Mouse (Mus musculus): ENCODE measurements around the gene Gm973. TPM values are rescaled to one million over a fixed set of nuclear protein-coding genes. Genes with fewer than 3 reads are reported as not detected.
A peak's percentile ranks its signal among the peaks of the same experiment; 100 is the strongest.

Gm973 gene
- polyA plus RNA-seq, 1 experiment from 2014 or later, result 11.5 TPM

- Histone ChIP-seq H3K27ac (ENCODE audit: low read depth, low read length) (no peak overlapping the region), H3K4me3 (ENCODE audit: low read length) (peak overlapping the region; percentile 6; the same call in 1 of the 2 replicates), H3K27me3 (replicated peaks; ENCODE audit: control insufficient read depth, insufficient read depth, low read length) (peaks cover 2% of the 10 kb centered on the region; the same call in 1 of the 2 replicates), H3K4me1 (ENCODE audit: control insufficient read depth, insufficient read depth, low read depth, low read length) (peaks cover 15% of the 10 kb centered on the region), H3K9me3 (ENCODE audit: control insufficient read depth, low read length) (no peaks in the 10 kb centered on the region), H3K36me3 (ENCODE audit: control insufficient read depth, insufficient read depth, low read length) (no peaks in the 10 kb centered on the region), H3K4me2 (ENCODE audit: low read length) (peak overlapping the region; percentile 42), H3K9ac (ENCODE audit: low read depth, low read length) (no peak overlapping the region)
- no peak for ATAC-seq
- WGBS, result 7% methylated on average over 10 of the region's 10 CpGs
Observed at GRCm38 (mm10) chr1:59487651-59488051, 28.4 kb upstream of the Gm973 start.

DNA sequence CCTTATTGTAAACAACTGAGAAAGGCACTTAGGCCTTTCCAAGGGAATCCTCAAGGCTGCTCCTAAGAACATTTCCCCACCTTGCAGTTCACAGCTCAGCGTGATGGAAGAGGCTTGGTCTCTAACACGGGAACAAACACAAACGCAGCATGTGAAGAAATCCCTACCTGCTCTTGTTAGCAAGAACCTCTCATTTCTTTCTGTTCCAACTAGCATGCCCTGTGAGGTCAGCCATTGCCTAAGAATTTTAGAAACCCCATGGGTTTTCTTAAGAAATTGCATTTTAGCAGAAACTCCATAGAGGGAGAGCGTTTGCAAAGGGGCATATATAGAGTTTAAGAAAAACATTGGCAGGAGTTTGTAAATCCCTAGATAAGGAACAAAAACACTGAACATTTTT lies 27.6 kb upstream of the Gm973 start:
- no peak overlapping the region for H3K4me2 ChIP-seq (ENCODE audit: low read length)
- 57% methylated on average over 4 of the region's 4 CpGs for WGBS

DNA sequence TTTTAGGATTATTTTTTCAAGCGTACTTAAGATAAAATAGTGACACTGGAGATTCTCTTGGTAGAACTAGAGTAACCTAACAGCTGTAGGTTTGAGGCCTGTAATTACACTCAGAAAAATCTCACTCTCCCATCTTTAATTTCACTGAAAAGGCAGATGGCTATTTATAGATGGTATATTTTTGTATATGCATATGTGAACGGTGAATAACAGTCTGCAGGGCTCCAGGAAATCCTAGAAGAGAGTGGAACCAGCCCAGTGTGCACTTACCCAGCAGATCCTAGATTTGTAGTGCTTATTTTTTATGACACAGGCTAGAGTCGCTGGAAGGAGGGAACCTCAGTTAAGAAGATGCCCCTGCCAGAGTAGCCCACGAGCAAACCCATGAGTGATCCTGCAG lies 27.1 kb upstream of the Gm973 start:
- H3K4me3 ChIP-seq (ENCODE audit: low read length), result no peak overlapping the region
- H3K9me3 ChIP-seq (ENCODE audit: control insufficient read depth, low read length), result no peaks in the 10 kb centered on the region
- no peak for ATAC-seq
- peaks cover 5% of the 10 kb centered on the region for H3K4me1 ChIP-seq (ENCODE audit: control insufficient read depth, insufficient read depth, low read depth, low read length)
- no peak overlapping the region for H3K4me2 ChIP-seq (ENCODE audit: low read length)
- no peaks in the 10 kb centered on the region for H3K36me3 ChIP-seq (ENCODE audit: control insufficient read depth, insufficient read depth, low read length)
- no peaks in the 10 kb centered on the region; the same call in 1 of the 2 replicates for H3K27me3 ChIP-seq (replicated peaks; ENCODE audit: control insufficient read depth, insufficient read depth, low read length)
- no peak overlapping the region for H3K27ac ChIP-seq (ENCODE audit: low read depth, low read length)
- H3K9ac ChIP-seq (ENCODE audit: low read depth, low read length), result no peak overlapping the region
- WGBS, result 59% methylated on average over 4 of the region's 4 CpGs

More for the DNA sequence above, 27.6 kb upstream of the Gm973 start:
- Histone ChIP-seq H3K36me3 (ENCODE audit: control insufficient read depth, insufficient read depth, low read length) (no peaks in the 10 kb centered on the region), H3K4me1 (ENCODE audit: control insufficient read depth, insufficient read depth, low read depth, low read length) (peaks cover 7% of the 10 kb centered on the region), H3K27me3 (replicated peaks; ENCODE audit: control insufficient read depth, insufficient read depth, low read length) (peaks cover 1% of the 10 kb centered on the region; the same call in 1 of the 2 replicates), H3K27ac (ENCODE audit: low read depth, low read length) (no peak overlapping the region), H3K9ac (ENCODE audit: low read depth, low read length) (no peak overlapping the region), H3K9me3 (ENCODE audit: control insufficient read depth, low read length) (no peaks in the 10 kb centered on the region), H3K4me3 (ENCODE audit: low read length) (no peak overlapping the region)
- ATAC-seq, result no peak

DNA sequence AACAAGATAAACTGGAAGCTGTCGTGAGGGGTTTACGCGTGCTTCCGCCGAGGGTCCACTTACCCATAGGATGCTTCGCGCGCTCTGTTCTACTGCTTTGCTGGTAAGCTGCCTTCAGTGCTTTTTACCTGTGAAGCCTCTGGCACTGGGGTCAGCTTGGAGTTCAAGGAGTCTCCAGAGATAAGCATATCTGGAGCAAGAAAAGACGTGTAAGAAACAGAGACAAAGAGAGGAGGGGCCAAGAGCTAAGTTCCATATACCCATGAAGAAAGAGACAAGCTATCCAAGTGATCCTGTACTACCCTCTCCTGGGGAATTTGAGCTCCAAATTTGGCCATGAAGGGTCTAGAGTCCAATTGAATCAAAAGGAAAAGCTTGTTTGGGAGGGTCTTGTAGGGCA lies 24.5 kb upstream of the Gm973 start:
- H3K4me3 ChIP-seq (ENCODE audit: low read length), result no peak overlapping the region
- H3K27me3 ChIP-seq (replicated peaks; ENCODE audit: control insufficient read depth, insufficient read depth, low read length), result no peaks in the 10 kb centered on the region
- no peak overlapping the region for H3K4me2 ChIP-seq (ENCODE audit: low read length)
- no peaks in the 10 kb centered on the region for H3K9me3 ChIP-seq (ENCODE audit: control insufficient read depth, low read length)
- WGBS, result 88% methylated on average over 9 of the region's 9 CpGs
- H3K27ac ChIP-seq (ENCODE audit: low read depth, low read length), result no peak overlapping the region
- H3K9ac ChIP-seq (ENCODE audit: low read depth, low read length), result no peak overlapping the region
- ATAC-seq, result no peak
- no peaks in the 10 kb centered on the region for H3K36me3 ChIP-seq (ENCODE audit: control insufficient read depth, insufficient read depth, low read length)
- peaks cover 5% of the 10 kb centered on the region for H3K4me1 ChIP-seq (ENCODE audit: control insufficient read depth, insufficient read depth, low read depth, low read length)

DNA sequence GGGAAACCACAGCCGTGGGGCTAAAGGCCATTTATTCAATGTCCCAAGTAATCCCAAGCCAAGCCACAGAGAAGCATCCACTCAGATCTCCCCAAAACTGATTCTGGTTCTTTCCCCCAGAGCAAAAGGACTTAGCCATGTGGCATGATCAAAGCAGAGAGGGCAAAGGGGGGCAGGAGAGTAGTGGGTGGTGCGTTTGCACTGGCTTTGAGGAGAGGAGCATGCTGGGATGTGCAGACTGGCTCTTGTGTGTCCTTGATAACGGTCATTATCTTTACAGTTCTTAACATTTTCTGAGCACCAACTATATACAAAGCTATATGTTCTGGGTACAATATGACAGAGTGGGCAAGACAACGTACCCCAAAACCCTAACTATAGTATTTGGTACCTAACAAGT lies 23.6 kb upstream of the Gm973 start:
- H3K9me3 ChIP-seq (ENCODE audit: control insufficient read depth, low read length), result no peaks in the 10 kb centered on the region
- no peaks in the 10 kb centered on the region for H3K36me3 ChIP-seq (ENCODE audit: control insufficient read depth, insufficient read depth, low read length)
- WGBS, result 76% methylated on average over 4 of the region's 4 CpGs
- no peak for ATAC-seq
- no peak overlapping the region for H3K4me3 ChIP-seq (ENCODE audit: low read length)
- H3K4me2 ChIP-seq (ENCODE audit: low read length), result no peak overlapping the region
- H3K27ac ChIP-seq (ENCODE audit: low read depth, low read length), result no peak overlapping the region
- no peaks in the 10 kb centered on the region for H3K27me3 ChIP-seq (replicated peaks; ENCODE audit: control insufficient read depth, insufficient read depth, low read length)
- no peak overlapping the region for H3K9ac ChIP-seq (ENCODE audit: low read depth, low read length)
- H3K4me1 ChIP-seq (ENCODE audit: control insufficient read depth, insufficient read depth, low read depth, low read length), result peaks cover 5% of the 10 kb centered on the region

DNA sequence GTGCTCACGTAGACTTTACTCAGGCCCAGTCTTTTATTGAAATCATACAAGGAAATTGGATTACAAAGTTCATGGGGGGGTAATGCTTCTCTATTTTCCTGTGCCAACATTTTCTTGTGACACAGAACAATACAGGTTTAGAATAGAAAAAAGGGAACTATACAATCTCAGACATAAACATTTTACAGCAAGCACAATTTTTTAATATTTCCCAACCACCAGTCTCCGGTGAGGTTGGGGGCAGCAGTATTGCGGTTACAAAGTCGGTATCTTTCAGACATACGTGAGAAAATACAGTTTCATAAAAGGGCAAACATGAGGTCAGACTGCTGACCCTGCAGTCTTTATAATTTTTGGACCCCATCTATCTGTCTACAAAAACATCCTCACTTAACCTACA lies 20.1 kb upstream of the Gm973 start:
- H3K9me3 ChIP-seq (ENCODE audit: control insufficient read depth, low read length), result no peaks in the 10 kb centered on the region
- H3K27ac ChIP-seq (ENCODE audit: low read depth, low read length), result no peak overlapping the region
- no peak for ATAC-seq
- no peak overlapping the region for H3K9ac ChIP-seq (ENCODE audit: low read depth, low read length)
- WGBS, result 94% methylated on average over 5 of the region's 5 CpGs
- no peak overlapping the region for H3K4me3 ChIP-seq (ENCODE audit: low read length)
- no peaks in the 10 kb centered on the region for H3K27me3 ChIP-seq (replicated peaks; ENCODE audit: control insufficient read depth, insufficient read depth, low read length)
- H3K4me2 ChIP-seq (ENCODE audit: low read length), result no peak overlapping the region
- H3K4me1 ChIP-seq (ENCODE audit: control insufficient read depth, insufficient read depth, low read depth, low read length), result no peaks in the 10 kb centered on the region
- no peaks in the 10 kb centered on the region for H3K36me3 ChIP-seq (ENCODE audit: control insufficient read depth, insufficient read depth, low read length)

DNA sequence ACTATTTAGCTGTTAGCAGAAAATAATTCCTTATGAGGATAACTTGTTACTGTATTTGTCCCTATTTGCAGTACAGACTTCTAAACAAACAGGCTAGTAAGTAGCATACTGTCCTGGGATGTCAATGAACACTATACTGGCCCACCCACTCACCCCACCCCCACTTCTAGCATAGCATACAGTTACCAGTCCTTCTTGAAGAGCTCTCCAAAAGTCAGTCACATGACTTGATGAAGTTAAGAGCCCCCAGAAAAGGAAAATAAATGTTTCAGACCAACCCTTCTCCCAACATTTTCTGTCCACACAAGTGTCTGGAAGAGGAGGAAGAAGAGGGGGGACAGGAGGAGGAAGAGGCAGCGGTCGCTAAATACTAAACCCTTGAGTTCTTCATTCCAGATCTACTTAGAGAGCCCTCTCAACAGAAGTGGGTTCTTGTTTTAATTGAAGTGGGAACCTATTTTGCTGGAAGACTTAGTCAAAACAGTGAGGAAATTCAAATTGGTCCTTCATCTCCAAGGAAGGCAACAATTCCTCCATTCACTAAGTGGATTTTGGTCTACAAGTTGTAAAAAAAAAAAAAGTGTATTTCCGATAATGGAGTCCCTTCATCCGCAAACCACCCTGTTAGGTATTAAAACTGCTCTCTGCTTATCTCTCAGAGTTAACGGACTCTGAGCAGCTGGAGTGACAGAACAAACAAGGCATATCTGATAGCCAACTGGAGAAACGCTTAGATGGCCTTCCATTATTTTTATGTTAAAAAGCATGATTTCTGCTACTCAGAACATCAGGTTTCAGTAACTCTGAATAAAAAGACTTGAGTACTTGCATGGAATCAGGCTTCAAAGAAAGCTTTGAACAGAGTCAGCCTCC lies 18.1 kb upstream of the Gm973 start:
- H3K4me3 ChIP-seq (ENCODE audit: low read length), result no peak overlapping the region
- no peak overlapping the region for H3K4me2 ChIP-seq (ENCODE audit: low read length)
- no peaks in the 10 kb centered on the region for H3K4me1 ChIP-seq (ENCODE audit: control insufficient read depth, insufficient read depth, low read depth, low read length)
- ATAC-seq, result no peak
- H3K27ac ChIP-seq (ENCODE audit: low read depth, low read length), result no peak overlapping the region
- no peak overlapping the region for H3K9ac ChIP-seq (ENCODE audit: low read depth, low read length)
- H3K9me3 ChIP-seq (ENCODE audit: control insufficient read depth, low read length), result no peaks in the 10 kb centered on the region
- H3K27me3 ChIP-seq (replicated peaks; ENCODE audit: control insufficient read depth, insufficient read depth, low read length), result no peaks in the 10 kb centered on the region
- H3K36me3 ChIP-seq (ENCODE audit: control insufficient read depth, insufficient read depth, low read length), result no peaks in the 10 kb centered on the region
- 74% methylated on average over 6 of the region's 6 CpGs for WGBS

- no peak for ATAC-seq
- H3K27me3 ChIP-seq (replicated peaks; ENCODE audit: control insufficient read depth, insufficient read depth, low read length), result no peaks in the 10 kb centered on the region
- H3K9ac ChIP-seq (ENCODE audit: low read depth, low read length), result no peak overlapping the region
- no peaks in the 10 kb centered on the region for H3K36me3 ChIP-seq (ENCODE audit: control insufficient read depth, insufficient read depth, low read length)
- 74% methylated on average over 3 of the region's 3 CpGs for WGBS
- H3K9me3 ChIP-seq (ENCODE audit: control insufficient read depth, low read length), result no peaks in the 10 kb centered on the region
- H3K4me2 ChIP-seq (ENCODE audit: low read length), result no peak overlapping the region
- no peaks in the 10 kb centered on the region for H3K4me1 ChIP-seq (ENCODE audit: control insufficient read depth, insufficient read depth, low read depth, low read length)
- no peak overlapping the region for H3K27ac ChIP-seq (ENCODE audit: low read depth, low read length)
- no peak overlapping the region for H3K4me3 ChIP-seq (ENCODE audit: low read length)
Observed at GRCm38 (mm10) chr1:59499327-59499726, 16.7 kb upstream of the Gm973 start.

DNA sequence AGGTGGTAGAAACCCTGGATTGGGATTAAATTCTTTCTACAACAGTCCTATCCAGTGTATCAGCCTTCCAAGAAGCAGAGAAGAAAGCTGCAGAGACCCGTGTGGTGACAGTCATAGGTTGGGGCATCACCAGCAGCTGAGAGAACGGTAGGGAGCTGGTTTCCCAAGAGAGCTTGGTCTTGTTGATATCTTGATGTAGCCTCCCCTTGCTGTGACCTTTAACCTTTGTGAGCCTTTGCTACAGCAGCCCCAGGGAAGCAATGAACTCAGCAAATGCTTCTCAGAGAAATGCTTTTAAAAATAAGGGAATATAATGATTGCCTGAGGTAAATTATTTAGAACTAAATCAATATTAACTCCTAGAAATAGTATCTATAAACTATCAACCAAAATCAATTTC lies 13.7 kb upstream of the Gm973 start:
- H3K27ac ChIP-seq (ENCODE audit: low read depth, low read length), result no peak overlapping the region
- no peak overlapping the region for H3K4me3 ChIP-seq (ENCODE audit: low read length)
- ATAC-seq, result no peak
- H3K9me3 ChIP-seq (ENCODE audit: control insufficient read depth, low read length), result no peaks in the 10 kb centered on the region
- H3K36me3 ChIP-seq (ENCODE audit: control insufficient read depth, insufficient read depth, low read length), result no peaks in the 10 kb centered on the region
- H3K9ac ChIP-seq (ENCODE audit: low read depth, low read length), result no peak overlapping the region
- no peaks in the 10 kb centered on the region for H3K4me1 ChIP-seq (ENCODE audit: control insufficient read depth, insufficient read depth, low read depth, low read length)
- no peak overlapping the region for H3K4me2 ChIP-seq (ENCODE audit: low read length)
- no peaks in the 10 kb centered on the region for H3K27me3 ChIP-seq (replicated peaks; ENCODE audit: control insufficient read depth, insufficient read depth, low read length)
- whole genome bisulfite sequencing, result 74% methylated on average over 2 of the region's 2 CpGs
